Mouse (Mus musculus) liver, embryonic 14.5 days (tissue): ENCODE measurements around the gene Tifa. TPM values are rescaled to one million over a fixed set of nuclear protein-coding genes. Genes with fewer than 3 reads are reported as not detected.

Source experiments
- ATAC-seq: fragments of 200-750 bp; cut with Nextera tagmentation; 2 replicates; pipeline ENCODE4 v1.8.0; 2017; ENCODE audit warnings: moderate number of reproducible peaks, mild to moderate bottlenecking, moderate library complexity; ENCODE audit not compliant: insufficient read depth
- DNase-seq, 3 experiments: peaks; one replicate each; pipeline ENCODE4 v3.0.0-alpha.2; 2012 to 2013; ENCODE audit warnings: low read depth in 3 of 3, low spot score in 3 of 3
- H3K27ac ChIP-seq: fragments of 300-500 bp; sonication (generic); 2 replicates; pipeline ENCODE4 v1.5.1; 2014; ENCODE audit warnings: moderate library complexity, mild to moderate bottlenecking, control low read depth, inconsistent platforms
- H3K27me3 ChIP-seq: fragments of 300-500 bp; sonication (generic); 2 replicates; pipeline ENCODE4 v1.6.1; 2014; ENCODE audit warnings: mild to moderate bottlenecking, low read length, moderate library complexity; ENCODE audit not compliant: control insufficient read depth, insufficient read depth
- H3K36me3 ChIP-seq: fragments of 300-500 bp; sonication (generic); replicated peaks from 2 replicates; pipeline ENCODE4 v1.6.1; 2014; ENCODE audit warnings: low read depth; ENCODE audit not compliant: control insufficient read depth, insufficient read depth
- H3K4me1 ChIP-seq, 2 experiments: fragments of 200-500 bp in 1 of 2; fragments of 300-500 bp in 1 of 2; sonication (generic) in 1 of 2; replicated peaks; 2 replicates each; pipeline ENCODE4 v1.6.1; 2012 to 2014; ENCODE audit warnings: antibody characterized with exemption in 1 of 2, inconsistent platforms in 1 of 2, low read length in 1 of 2; ENCODE audit not compliant: control insufficient read depth in 2 of 2, insufficient read depth in 2 of 2
- H3K4me2 ChIP-seq: fragments of 300-500 bp; sonication (generic); 2 replicates; pipeline ENCODE4 v1.6.1; 2014; ENCODE audit warnings: low read depth, mild to moderate bottlenecking, control low read depth, moderate library complexity
- H3K4me3 ChIP-seq, 2 experiments: fragments of 200-500 bp in 1 of 2; fragments of 300-500 bp in 1 of 2; sonication (generic) in 1 of 2; 2 replicates each; pipeline ENCODE4 v1.5.1; 2012 to 2014; ENCODE audit warnings: low read depth in 2 of 2, low read length in 2 of 2, mild to moderate bottlenecking in 2 of 2, control low read depth in 1 of 2, inconsistent platforms in 1 of 2, moderate library complexity in 1 of 2; ENCODE audit not compliant: insufficient read depth in 1 of 2
- H3K9ac ChIP-seq: fragments of 300-500 bp; sonication (generic); replicated peaks from 2 replicates; pipeline ENCODE4 v1.6.1; 2014; ENCODE audit warnings: mild to moderate bottlenecking, control low read depth, moderate library complexity
- H3K9me3 ChIP-seq: fragments of 300-500 bp; sonication (generic); 2 replicates; pipeline ENCODE4 v1.6.1; 2016; ENCODE audit warnings: low read length, mixed read lengths; ENCODE audit not compliant: control insufficient read depth
- CTCF ChIP-seq: IDR thresholded peaks from 2 replicates; pipeline ENCODE4 v1.5.1; 2016; ENCODE audit warnings: antibody characterized with exemption, low read depth, control low read depth
- EP300 ChIP-seq: IDR thresholded peaks from 2 replicates; pipeline ENCODE4 v1.6.1; 2016; ENCODE audit warnings: antibody characterized with exemption, low read depth
- WGBS: fragments of 180-500 bp; shearing (Covaris S2); extraction: QIAGEN DNeasy Blood & Tissue Kit; methylation state at CpG from one replicate; pipeline ENCODE4 v1.1.7; 2014; ENCODE audit not compliant: insufficient replicate concordance; 5-methylcytosine and 5-hydroxymethylcytosine counted together
- polyA plus RNA-seq, 2 experiments: library from polyadenylated mRNA; depleted of rRNA in 1 of 2; stranded (reverse) in 1 of 2; unstranded in 1 of 2; fragments of >200 nt; fragmentation: Nextera tagmentation in 1 of 2; extraction: Ambion mirVana in 1 of 2; gene quantifications; 2 replicates each; pipeline versions ENCODE4 v1.2.1 to v1.2.3; 2012 to 2014

The Tifa gene
- polyA plus RNA-seq, 2 experiments = 8.6 to 15.2 TPM

DNA sequence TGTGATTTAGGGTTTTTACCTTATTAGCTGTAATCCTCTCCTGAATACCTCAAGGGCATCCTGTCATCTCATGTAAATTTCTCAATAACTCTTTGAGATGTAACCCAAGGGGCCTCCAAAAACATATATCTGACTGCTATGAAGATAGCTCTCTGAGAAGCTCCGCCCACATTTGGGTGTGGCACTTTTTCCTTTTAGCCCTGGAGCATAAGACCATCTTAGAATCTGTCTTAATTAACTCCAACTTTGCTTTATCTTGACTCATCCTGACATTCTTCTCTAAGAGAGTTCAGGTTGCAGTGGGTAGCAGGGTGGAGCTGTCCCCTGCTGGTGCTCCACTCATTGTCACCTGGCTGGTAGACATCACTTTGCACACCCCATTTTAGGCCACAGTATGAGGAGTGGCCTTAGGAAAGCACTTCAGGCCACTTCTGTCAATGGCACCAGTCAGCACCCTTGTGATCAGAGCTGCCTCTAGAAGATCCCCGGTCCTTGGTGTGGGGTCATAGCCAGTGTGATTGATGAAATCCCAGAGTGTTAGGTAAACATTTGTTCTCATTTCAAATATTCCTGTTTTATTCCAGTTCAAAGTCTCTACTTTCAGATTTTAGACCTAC lies 53.8 kb downstream of the Tifa start:
- Histone ChIP-seq H3K4me3 (no peak overlapping the region), H3K36me3 (no peaks in the 10 kb centered on the region), H3K9ac (no peak overlapping the region), H3K27ac (no peak overlapping the region), H3K4me1 (peaks cover 19 to 22% of the 10 kb centered on the region in 2 experiments), H3K9me3 (no peaks in the 10 kb centered on the region), H3K4me2 (peak overlapping the region; percentile 22), H3K27me3 (no peaks in the 10 kb centered on the region; the same call in 1 of the 2 replicates)
- TF ChIP-seq EP300 (no peak), CTCF (no peak)
- ATAC-seq = peak; percentile 44; the same call in 1 of the 2 replicates
- 58% methylated on average over 2 of the region's 2 CpGs for WGBS
- DNase-seq = peak in 1 of 3 experiments; percentile 44

DNA sequence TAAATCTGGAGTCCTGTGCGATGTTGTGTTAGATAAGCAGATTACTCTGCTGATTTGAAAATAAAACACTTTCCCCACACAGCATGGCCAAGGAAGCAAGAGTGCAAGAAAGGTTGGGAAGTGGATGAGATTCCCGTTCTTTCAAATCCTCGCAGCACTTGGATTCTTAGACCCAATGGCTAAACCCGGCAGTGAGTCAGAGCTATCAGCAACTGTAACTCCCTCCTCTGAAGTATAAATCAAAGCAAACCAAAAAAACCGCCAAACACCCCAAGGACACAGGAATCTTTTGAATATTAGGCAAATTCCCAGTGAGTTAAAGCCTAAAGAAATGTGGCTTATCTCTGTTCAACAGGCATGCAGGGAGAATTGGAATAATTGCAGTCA lies 54.3 kb downstream of the Tifa start:
- Histone ChIP-seq H3K4me3 (no peak overlapping the region), H3K4me2 (no peak overlapping the region), H3K27me3 (no peaks in the 10 kb centered on the region; the same call in 1 of the 2 replicates), H3K4me1 (peaks cover 19 to 22% of the 10 kb centered on the region in 2 experiments), H3K9me3 (no peaks in the 10 kb centered on the region), H3K9ac (no peak overlapping the region), H3K36me3 (no peaks in the 10 kb centered on the region), H3K27ac (no peak overlapping the region)
- 69% methylated on average over 5 of the region's 5 CpGs for WGBS
- ATAC-seq (no peak), DNase-seq (no peak)
- TF ChIP-seq EP300 = no peak
- no peak for TF ChIP-seq CTCF

DNA sequence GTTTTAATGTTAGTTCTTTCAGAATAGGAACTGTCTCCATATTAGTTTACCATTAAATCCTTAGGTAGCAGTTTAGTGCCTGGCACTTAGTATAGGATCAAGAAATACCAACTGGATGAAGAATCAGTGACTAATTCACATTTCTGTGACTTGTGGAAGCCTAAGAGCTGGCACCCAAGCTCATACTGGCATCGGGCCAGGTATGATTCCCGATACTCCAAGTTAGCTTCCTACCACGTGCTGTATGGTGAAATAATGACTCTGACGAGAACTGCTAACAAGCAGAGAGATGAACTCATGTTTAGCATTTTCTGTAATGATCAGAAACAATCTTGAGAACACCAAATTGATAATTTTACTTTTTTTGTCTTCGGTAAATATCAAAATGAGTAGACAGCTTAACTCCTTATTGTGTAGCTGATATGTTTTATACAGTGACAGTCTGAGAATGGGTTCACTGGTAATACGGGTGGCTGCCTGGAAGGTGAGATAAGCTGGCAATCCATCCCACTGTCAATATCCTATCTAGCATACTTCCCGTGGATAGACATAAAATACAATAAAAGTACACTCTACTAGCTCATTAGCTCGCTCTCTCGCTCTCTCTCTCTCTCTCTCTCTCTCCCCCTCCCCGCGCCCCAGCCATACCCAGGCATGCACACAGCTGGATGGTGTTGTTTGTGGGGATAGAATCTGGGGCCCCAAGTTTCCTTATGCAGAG lies 58.6 kb downstream of the Tifa start:
- Histone ChIP-seq H3K4me3 (no peak overlapping the region), H3K9ac (no peak overlapping the region), H3K4me1 (peaks cover 32 to 39% of the 10 kb centered on the region in 2 experiments), H3K27me3 (no peaks in the 10 kb centered on the region), H3K9me3 (no peaks in the 10 kb centered on the region), H3K27ac (no peak overlapping the region), H3K4me2 (peak overlapping the region; percentile 33; the same call in 1 of the 2 replicates), H3K36me3 (no peaks in the 10 kb centered on the region)
- 43% methylated on average over 11 of the region's 11 CpGs for WGBS
- peak in 1 of 3 experiments; percentile 18 for DNase-seq
- peak; percentile 60 for ATAC-seq
- no peak for TF ChIP-seq CTCF
- peak; percentile 67; the same call in 1 of the 2 replicates for TF ChIP-seq EP300

DNA sequence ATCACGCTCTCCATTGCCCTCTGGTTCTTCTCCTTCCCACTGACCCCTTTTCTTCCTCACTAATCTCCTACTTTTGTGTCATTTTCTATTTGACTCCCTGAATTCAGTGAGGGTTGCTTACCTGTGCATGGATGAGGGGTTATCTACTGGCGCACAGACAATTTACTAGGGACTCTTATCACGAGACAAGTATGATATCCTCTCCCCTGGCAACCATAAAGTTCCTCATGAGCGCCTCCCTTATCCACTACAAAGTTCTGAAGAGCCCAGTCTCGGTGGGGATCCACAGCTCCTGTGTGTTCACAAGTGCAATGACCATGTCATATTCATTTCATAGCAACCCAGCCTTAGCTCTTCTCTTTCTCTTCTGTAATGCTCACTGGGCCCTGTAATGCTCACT lies 60.3 kb downstream of the Tifa start:
- H3K4me3 ChIP-seq = no peak overlapping the region
- no peaks in the 10 kb centered on the region for H3K9me3 ChIP-seq
- ATAC-seq (peak; percentile 76), DNase-seq (peak in 2 of 3 experiments; percentile 32 to 54)
- H3K4me1 ChIP-seq = peaks cover 25 to 35% of the 10 kb centered on the region in 2 experiments
- H3K27ac ChIP-seq = peak overlapping the region; percentile 18; the same call in 1 of the 2 replicates
- no peaks in the 10 kb centered on the region for H3K36me3 ChIP-seq
- H3K4me2 ChIP-seq = peak overlapping the region; percentile 33
- H3K27me3 ChIP-seq = no peaks in the 10 kb centered on the region
- WGBS = 29% methylated on average over 5 of the region's 5 CpGs
- TF ChIP-seq EP300 = peak; percentile 58
- peak; percentile 20; the same call in 1 of the 2 replicates for TF ChIP-seq CTCF
- H3K9ac ChIP-seq = peak overlapping the region; percentile 14; the same call in 1 of the 2 replicates
